Mouse (Mus musculus) brown adipose tissue, adult 24 weeks (tissue): ENCODE data around the gene Pdpk1. TPM values are rescaled to one million over a fixed set of nuclear protein-coding genes. Genes with fewer than 3 reads are reported as not detected.

ENCODE experiments used
- H3K27ac ChIP-seq: fragments of 200-500 bp; replicated peaks from 2 replicates; pipeline ENCODE4 v1.5.1; 2012; ENCODE audit warnings: low read depth, mild to moderate bottlenecking, low read length
- H3K4me1 ChIP-seq: fragments of 200-500 bp; 2 replicates; pipeline ENCODE4 v1.6.1; 2012; ENCODE audit warnings: low read length, mixed read lengths; ENCODE audit not compliant: control insufficient read depth, insufficient read depth, insufficient read length
- H3K4me3 ChIP-seq: fragments of 200-500 bp; 2 replicates; pipeline ENCODE4 v1.5.1; 2012; ENCODE audit warnings: low read depth, mild to moderate bottlenecking, low read length, moderate library complexity; ENCODE audit not compliant: insufficient read depth
- polyA plus RNA-seq: library from polyadenylated mRNA; stranded (reverse); fragments of >200 nt; gene quantifications from 2 replicates; pipeline ENCODE4 v1.2.4, GENCODE M21; 2012; ENCODE audit not compliant: missing spikeins, insufficient read depth, insufficient read length

Pdpk1 gene
- polyA plus RNA-seq, 1 experiment: 24.3 TPM

- Histone ChIP-seq H3K4me1 (no peaks in the 10 kb centered on the region), H3K27ac (peak overlapping the region; percentile 25; the same call in 1 of the 2 replicates)
These were observed 93.8 kb downstream of the Pdpk1 start for GRCm38 (mm10) chr17:24056636-24057625.

DNA sequence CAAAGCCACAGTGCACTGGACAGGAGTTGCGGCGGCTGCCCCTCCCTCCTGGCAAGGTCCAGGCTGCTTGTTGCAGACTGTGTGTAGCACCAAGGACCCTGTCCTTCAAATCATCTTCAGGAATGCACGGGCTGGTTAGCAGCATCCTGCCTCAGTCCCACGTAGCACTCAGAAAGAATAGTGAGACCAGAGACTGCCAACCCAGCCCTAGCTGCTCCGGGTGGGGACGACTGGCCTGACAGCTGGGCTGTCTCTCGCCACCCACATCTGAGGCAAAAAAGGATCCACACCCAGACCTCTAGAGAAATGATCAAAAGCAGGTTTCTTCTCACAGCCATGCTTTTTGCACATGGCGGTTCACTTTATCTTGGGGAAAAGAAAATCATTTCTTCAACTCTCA, 101.7 kb downstream of the Pdpk1 start:
- Histone ChIP-seq H3K27ac (no peak overlapping the region), H3K4me1 (no peaks in the 10 kb centered on the region), H3K4me3 (no peak overlapping the region)

More at GRCm38 (mm10) chr17:24056636-24057625, 93.8 kb downstream of the Pdpk1 start:
- H3K4me3 ChIP-seq: no peak overlapping the region

DNA sequence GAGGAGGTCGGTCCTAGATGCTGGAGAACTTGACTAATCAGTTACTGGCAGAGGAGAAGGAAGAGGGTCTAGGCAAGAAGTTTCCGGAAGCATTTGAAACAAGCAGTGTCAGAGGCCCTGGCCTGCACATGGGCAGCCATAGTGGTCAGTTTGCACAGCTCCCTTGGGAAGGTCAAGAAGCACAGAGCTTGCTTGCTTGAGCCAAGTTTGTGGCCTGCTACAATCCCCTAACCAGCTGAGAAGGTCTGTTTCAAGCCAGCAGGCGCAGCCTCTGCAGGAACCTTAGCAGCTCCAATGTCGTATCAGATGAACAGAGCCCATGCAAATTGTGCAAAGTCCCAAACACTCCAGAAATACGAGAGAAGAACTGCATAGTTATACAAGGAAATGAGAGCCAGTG, 102.7 kb downstream of the Pdpk1 start:
- no peak overlapping the region for H3K4me3 ChIP-seq
- H3K4me1 ChIP-seq: no peaks in the 10 kb centered on the region

DNA sequence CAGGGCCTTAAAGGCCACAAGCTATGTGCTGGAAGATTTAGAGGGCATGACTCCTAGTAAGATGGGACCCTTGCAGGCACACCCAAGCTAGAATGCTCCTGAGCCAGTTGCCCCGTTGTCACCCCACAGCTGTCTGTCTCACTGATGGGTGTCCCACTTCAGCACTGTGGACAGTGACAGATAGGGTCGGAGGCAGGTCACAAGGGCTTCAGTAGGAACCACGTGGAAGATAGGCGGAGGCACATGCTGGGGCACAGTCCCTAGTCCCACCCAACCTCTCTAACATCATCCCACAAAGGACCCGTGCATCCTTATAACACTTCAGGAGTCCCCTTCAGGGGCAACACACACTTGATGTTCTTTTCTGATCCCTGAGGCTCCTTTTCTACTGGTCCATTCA, 104.7 kb downstream of the Pdpk1 start:
- Histone ChIP-seq H3K4me1 (no peaks in the 10 kb centered on the region), H3K27ac (no peak overlapping the region), H3K4me3 (no peak overlapping the region)

More for the DNA sequence above, 102.7 kb downstream of the Pdpk1 start:
- no peak overlapping the region for H3K27ac ChIP-seq

DNA sequence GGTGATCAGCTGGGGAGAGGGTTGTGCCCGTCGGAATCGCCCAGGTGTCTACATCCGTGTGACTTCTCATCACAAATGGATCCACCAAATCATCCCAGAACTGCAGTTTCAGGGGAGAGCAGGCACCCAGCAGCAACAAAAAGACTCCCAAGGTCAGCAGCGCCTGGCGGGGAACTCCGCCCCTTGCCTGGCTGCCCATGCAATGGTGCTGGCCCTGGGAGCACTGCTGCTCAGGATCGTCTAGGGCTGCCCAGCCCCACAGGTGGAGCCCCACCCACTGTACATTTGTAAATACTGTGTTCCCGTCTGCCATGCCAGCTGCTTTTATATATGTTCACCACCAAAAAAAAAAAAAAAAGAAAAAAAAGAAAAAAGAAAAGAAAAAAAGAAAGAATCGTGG, 105.1 kb downstream of the Pdpk1 start:
- Histone ChIP-seq H3K27ac (no peak overlapping the region), H3K4me3 (no peak overlapping the region), H3K4me1 (no peaks in the 10 kb centered on the region)

- no peak overlapping the region for H3K27ac ChIP-seq
- no peak overlapping the region for H3K4me3 ChIP-seq
- no peaks in the 10 kb centered on the region for H3K4me1 ChIP-seq
These were observed 106.2 kb downstream of the Pdpk1 start for GRCm38 (mm10) chr17:24044482-24044881.

- no peaks in the 10 kb centered on the region for H3K4me1 ChIP-seq
- no peak within 1 kb of the TSS for H3K27ac ChIP-seq
- H3K4me3 ChIP-seq: no peak within 1 kb of the TSS
These were observed 112.9 kb downstream of the Pdpk1 start, which contains the start of gene Prss27 for GRCm38 (mm10) chr17:24037844-24038243. Prss27 (plus strand) TSS chr17:24038144.

- H3K4me1 ChIP-seq: no peaks in the 10 kb centered on the region
- no peak overlapping the region for H3K4me3 ChIP-seq
- no peak overlapping the region for H3K27ac ChIP-seq
These were observed 113.4 kb downstream of the Pdpk1 start for GRCm38 (mm10) chr17:24037360-24037759.

GRCm38 (mm10) chr17:24036954-24037353, 113.8 kb downstream of the Pdpk1 start:
- H3K4me1 ChIP-seq: no peaks in the 10 kb centered on the region
- no peak overlapping the region for H3K4me3 ChIP-seq
- H3K27ac ChIP-seq: no peak overlapping the region

DNA sequence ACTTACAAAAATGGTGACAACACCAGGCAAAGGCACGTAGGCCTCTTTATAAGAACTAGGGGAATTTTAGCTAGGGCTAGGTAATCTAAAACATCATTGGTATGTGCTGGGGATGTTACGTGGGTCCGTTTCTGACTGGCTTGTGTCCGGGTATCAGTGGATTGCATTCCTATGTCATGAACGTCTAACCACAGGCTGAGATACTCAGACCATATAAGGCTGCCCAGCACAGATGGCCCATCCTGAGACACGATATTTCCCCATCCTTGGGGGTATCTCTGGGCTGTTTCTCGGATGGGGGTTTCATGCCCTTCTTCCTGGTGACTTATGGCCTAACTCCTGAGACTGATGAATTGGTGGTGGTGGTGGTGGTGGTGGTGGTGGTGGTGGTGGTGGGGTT, 115.6 kb downstream of the Pdpk1 start:
- H3K27ac ChIP-seq: no peak overlapping the region
- no peaks in the 10 kb centered on the region for H3K4me1 ChIP-seq
- H3K4me3 ChIP-seq: no peak overlapping the region

GRCm38 (mm10) chr17:24030551-24030950, 120.2 kb downstream of the Pdpk1 start:
- H3K4me1 ChIP-seq: no peaks in the 10 kb centered on the region
- H3K4me3 ChIP-seq: no peak overlapping the region
- no peak overlapping the region for H3K27ac ChIP-seq

DNA sequence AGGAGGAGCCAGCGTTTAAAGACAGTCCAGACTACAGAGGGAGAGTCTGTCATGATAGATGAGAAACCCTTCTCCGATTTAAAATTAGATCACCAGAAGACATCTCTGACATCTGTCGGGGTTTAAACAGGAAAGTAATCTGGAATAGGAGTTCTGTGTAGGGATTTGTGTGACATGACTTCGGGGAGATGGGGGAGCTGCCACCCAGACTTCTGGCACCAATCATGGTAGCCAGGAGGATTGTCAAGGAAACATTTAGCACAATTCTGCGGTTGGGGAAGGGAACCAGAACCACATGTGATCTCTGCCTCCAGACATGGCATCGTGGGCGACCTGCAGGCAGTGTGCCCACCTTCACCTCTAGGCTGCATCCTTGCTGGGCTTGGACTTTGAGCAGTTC, 121.2 kb downstream of the Pdpk1 start:
- Histone ChIP-seq H3K4me3 (no peak overlapping the region), H3K27ac (no peak overlapping the region), H3K4me1 (no peaks in the 10 kb centered on the region)

Other genes with a start within 250 kb of the Pdpk1 start
- not detected in 2 replicates for gene Dcpp3, start 233.5 kb downstream of the Pdpk1 start, polyA plus RNA-seq
- gene Sbp, start 209.3 kb downstream of the Pdpk1 start, polyA plus RNA-seq: not detected in 2 replicates
- gene Sbpl, start 195.7 kb downstream of the Pdpk1 start, polyA plus RNA-seq: not detected in 2 replicates
- not detected in 2 replicates for gene Prss30, start 170.4 kb downstream of the Pdpk1 start, polyA plus RNA-seq
- not detected in 2 replicates for gene Prss22, start 152.8 kb downstream of the Pdpk1 start, polyA plus RNA-seq
- 1.7 and 3.0 TPM in 2 replicates for gene Prss27, start 112.8 kb downstream of the Pdpk1 start, polyA plus RNA-seq
- gene Kctd5, start 77.4 kb downstream of the Pdpk1 start, polyA plus RNA-seq: 7.9 and 8.3 TPM in 2 replicates
- gene Amdhd2, start 12.8 kb upstream of the Pdpk1 start, polyA plus RNA-seq: 13.4 and 16.2 TPM in 2 replicates
- gene Atp6v0c, start 18.8 kb upstream of the Pdpk1 start, polyA plus RNA-seq: 241 and 250 TPM in 2 replicates
- 2.7 and 7.0 TPM in 2 replicates for gene Tbc1d24, start 54.6 kb upstream of the Pdpk1 start, polyA plus RNA-seq
- gene Ntn3, start 58.6 kb upstream of the Pdpk1 start, polyA plus RNA-seq: 0.52 and 1.6 TPM in 2 replicates
- 2.2 and 4.2 TPM in 2 replicates for gene Tedc2, start 69.9 kb upstream of the Pdpk1 start, polyA plus RNA-seq
- 0.79 TPM in 1 of 2 replicates, not detected in the other for gene Ccnf, start 100.6 kb upstream of the Pdpk1 start, polyA plus RNA-seq
- gene Abca17, start 200.1 kb upstream of the Pdpk1 start, polyA plus RNA-seq: not detected in 2 replicates
- gene Abca3, start 201.0 kb upstream of the Pdpk1 start, polyA plus RNA-seq: 6.7 and 8.3 TPM in 2 replicates